Mouse (Mus musculus): Measurements from ENCODE around the gene Traf5.

DNA sequence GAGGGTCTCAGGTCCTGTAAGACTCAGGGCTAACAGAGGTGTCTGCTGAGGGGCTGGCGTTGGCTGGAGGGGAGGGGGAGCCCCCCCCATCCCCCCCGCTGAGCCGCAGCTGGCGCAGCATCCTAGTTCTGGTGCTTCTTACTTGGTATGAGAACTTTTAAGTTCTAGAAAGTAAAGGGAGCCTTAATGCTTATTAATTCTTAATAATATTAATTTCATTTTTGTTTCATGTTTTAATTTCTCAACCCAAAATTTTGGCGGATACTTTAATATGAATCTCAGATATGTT lies 104.9 kb downstream of the Traf5 start:
- TF ChIP-seq POLR2A (IDR thresholded peaks at IDR 0.05; ENCODE audit: low read depth, low read length) (no peak), CTCF (IDR thresholded peaks at IDR 0.05; ENCODE audit: extremely low read depth, insufficient read depth, insufficient read length, insufficient replicate concordance) (no peak)

All from spleen, adult 2 months (tissue).